Mouse (Mus musculus) E14TG2a.4 (cell line): ENCODE data around the gene Hps4.
"Not testable (repeated sequence)": the region's sequence is repeated elsewhere in the genome, so short reads cannot be mapped to it uniquely, and the experiment has no call there.

Experiments used
- H3K27me3 ChIP-seq: 2 replicates; pipeline ENCODE4 v1.6.1; 2014; ENCODE audit warnings: low read length, control low read depth; ENCODE audit not compliant: insufficient read depth
- H3K36me3 ChIP-seq: 2 replicates; pipeline ENCODE4 v1.6.1; 2014; ENCODE audit warnings: low read length, control low read depth; ENCODE audit not compliant: insufficient read depth
- H3K4me1 ChIP-seq: replicated peaks from 2 replicates; pipeline ENCODE4 v1.6.1; 2014; ENCODE audit warnings: low read depth, low read length, control low read depth
- H3K4me3 ChIP-seq: replicated peaks from 2 replicates; pipeline ENCODE4 v1.5.1; 2014; ENCODE audit warnings: mild to moderate bottlenecking, low read length
- H3K9me3 ChIP-seq: 2 replicates; pipeline ENCODE4 v1.6.1; 2014; ENCODE audit warnings: low read length, control low read depth
- CTCF ChIP-seq: conservative IDR thresholded peaks from 2 replicates; pipeline ENCODE4 v1.5.1; 2014; ENCODE audit warnings: low read length
- NANOG ChIP-seq: IDR thresholded peaks from 2 replicates; pipeline ENCODE4 v1.6.1; 2014; ENCODE audit warnings: borderline replicate concordance, low read length, mixed read lengths
- POU5F1 ChIP-seq: IDR thresholded peaks from 2 replicates; pipeline ENCODE4 v1.6.1; 2014; ENCODE audit warnings: low read length, borderline replicate concordance

Hps4 gene

GRCm38 (mm10) chr5:112394779-112395443 is 52.0 kb downstream of the Hps4 start, which contains the start of gene Asphd2:
Gene Asphd2 (minus strand): TSS chr5:112394866.
- no peak for TF ChIP-seq CTCF
- TF ChIP-seq NANOG = no peak
- TF ChIP-seq POU5F1 = no peak
- Histone ChIP-seq H3K9me3 (no peaks in the 10 kb centered on the region), H3K36me3 (no peaks in the 10 kb centered on the region), H3K4me1 (peaks cover 41% of the 10 kb centered on the region), H3K4me3 (peak within 1 kb of the TSS; percentile 81), H3K27me3 (peaks cover 64% of the 10 kb centered on the region)

- peaks cover 36% of the 10 kb centered on the region for H3K4me1 ChIP-seq
- H3K27me3 ChIP-seq = peaks cover 56% of the 10 kb centered on the region
- no peak overlapping the region for H3K4me3 ChIP-seq
- no peaks in the 10 kb centered on the region for H3K9me3 ChIP-seq
- no peaks in the 10 kb centered on the region for H3K36me3 ChIP-seq
- TF ChIP-seq POU5F1 (no peak), CTCF (no peak), NANOG (no peak)
Observed at GRCm38 (mm10) chr5:112396066-112396465, 53.2 kb downstream of the Hps4 start.

GRCm38 (mm10) chr5:112399284-112399683 is 56.4 kb downstream of the Hps4 start:
- Histone ChIP-seq H3K4me3 (no peak overlapping the region), H3K9me3 (no peaks in the 10 kb centered on the region), H3K36me3 (no peaks in the 10 kb centered on the region), H3K4me1 (peaks cover 13% of the 10 kb centered on the region), H3K27me3 (peaks cover 23% of the 10 kb centered on the region)
- no peak for TF ChIP-seq CTCF
- TF ChIP-seq NANOG = no peak
- TF ChIP-seq POU5F1 = no peak

GRCm38 (mm10) chr5:112402437-112402836 is 59.6 kb downstream of the Hps4 start:
- peaks cover 5% of the 10 kb centered on the region; the same call in 1 of the 2 replicates for H3K27me3 ChIP-seq
- H3K9me3 ChIP-seq = no peaks in the 10 kb centered on the region
- H3K36me3 ChIP-seq = no peaks in the 10 kb centered on the region
- no peak overlapping the region for H3K4me3 ChIP-seq
- H3K4me1 ChIP-seq = no peaks in the 10 kb centered on the region
- no peak for TF ChIP-seq POU5F1
- TF ChIP-seq NANOG = no peak
- no peak for TF ChIP-seq CTCF

GRCm38 (mm10) chr5:112406017-112406416 is 63.1 kb downstream of the Hps4 start:
- H3K27me3 ChIP-seq = 0 out of 2 replicates have a peak, but pooled peaks cover 3% of the 10 kb centered on the region
- H3K9me3 ChIP-seq = no peaks in the 10 kb centered on the region
- peaks cover 3% of the 10 kb centered on the region for H3K4me1 ChIP-seq
- no peaks in the 10 kb centered on the region for H3K36me3 ChIP-seq
- TF ChIP-seq NANOG (no peak), CTCF (no peak), POU5F1 (no peak)
- no peak overlapping the region for H3K4me3 ChIP-seq

GRCm38 (mm10) chr5:112409274-112409673 is 66.4 kb downstream of the Hps4 start:
- TF ChIP-seq NANOG (no peak), CTCF (no peak), POU5F1 (no peak)
- no peaks in the 10 kb centered on the region; the same call in 1 of the 2 replicates for H3K9me3 ChIP-seq
- H3K27me3 ChIP-seq = peaks cover 5% of the 10 kb centered on the region; the same call in 1 of the 2 replicates
- no peak overlapping the region for H3K4me3 ChIP-seq
- peaks cover 18% of the 10 kb centered on the region for H3K4me1 ChIP-seq
- H3K36me3 ChIP-seq = no peaks in the 10 kb centered on the region

DNA sequence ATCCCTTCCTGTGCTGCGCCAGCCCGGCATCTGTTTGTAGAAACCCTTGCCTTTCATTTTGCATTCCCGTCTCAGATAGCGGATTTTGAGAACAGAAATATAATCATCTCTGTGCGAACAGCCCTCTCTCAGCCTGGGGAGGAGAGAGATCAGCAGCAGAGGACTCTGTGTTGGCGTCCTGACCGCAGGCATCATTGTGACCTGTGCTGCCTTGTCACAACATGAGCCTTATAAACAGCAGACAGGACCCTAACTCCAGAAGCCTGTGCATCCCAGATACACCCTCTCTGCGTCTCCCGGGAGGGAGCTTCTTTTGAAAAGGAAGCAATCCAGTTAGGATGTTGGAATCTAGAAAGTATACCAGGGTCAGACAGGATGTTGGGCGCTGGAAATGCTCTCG is 68.2 kb downstream of the Hps4 start:
- no peaks in the 10 kb centered on the region for H3K36me3 ChIP-seq
- no peak overlapping the region for H3K4me3 ChIP-seq
- no peak for TF ChIP-seq POU5F1
- TF ChIP-seq NANOG = no peak
- TF ChIP-seq CTCF = no peak
- H3K27me3 ChIP-seq = peaks cover 5% of the 10 kb centered on the region; the same call in 1 of the 2 replicates
- H3K9me3 ChIP-seq = no peaks in the 10 kb centered on the region; the same call in 1 of the 2 replicates
- peaks cover 18% of the 10 kb centered on the region for H3K4me1 ChIP-seq

DNA sequence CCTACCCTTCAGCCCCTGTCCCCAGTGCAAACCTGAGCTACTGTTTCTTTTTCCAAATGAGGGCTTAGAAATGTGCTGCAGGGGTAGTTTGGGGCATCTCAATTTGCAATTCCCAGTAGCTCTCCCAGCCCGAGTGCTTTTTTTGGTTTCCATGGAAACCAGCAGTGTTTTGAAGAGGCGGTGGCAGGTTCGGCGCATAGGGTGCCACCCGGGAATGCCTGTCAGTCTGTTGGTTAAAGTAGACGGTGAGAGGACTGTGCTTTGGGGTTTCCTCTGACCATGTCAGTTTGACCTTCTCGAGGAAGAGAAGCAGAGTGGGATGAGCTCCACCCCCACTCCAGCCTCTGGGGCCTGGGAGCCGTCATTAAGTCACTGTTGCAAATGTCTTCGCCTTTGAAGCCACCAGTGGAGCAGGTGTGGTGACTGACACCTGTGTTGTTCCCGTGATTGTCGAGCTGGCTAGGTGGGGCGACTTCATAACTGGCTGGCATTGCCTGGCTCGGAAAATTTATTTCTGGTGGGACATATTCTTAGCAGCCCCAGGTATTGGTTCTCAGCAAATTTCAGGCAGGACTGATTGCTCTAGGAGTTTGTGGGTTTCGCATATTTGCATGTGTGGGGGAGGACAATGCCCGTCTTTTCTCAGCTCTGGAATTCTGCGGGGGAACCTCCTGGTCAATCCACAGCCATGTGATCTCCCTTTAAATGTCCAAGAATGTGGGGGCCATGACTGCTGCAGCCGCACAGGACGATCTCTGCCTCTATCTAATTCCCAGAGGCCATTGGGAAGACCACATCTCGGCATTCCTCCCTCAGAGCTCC is 68.8 kb downstream of the Hps4 start:
- TF ChIP-seq POU5F1 (no peak), NANOG (no peak), CTCF (no peak)
- peak overlapping the region; percentile 7; the same call in 1 of the 2 replicates for H3K4me3 ChIP-seq

DNA sequence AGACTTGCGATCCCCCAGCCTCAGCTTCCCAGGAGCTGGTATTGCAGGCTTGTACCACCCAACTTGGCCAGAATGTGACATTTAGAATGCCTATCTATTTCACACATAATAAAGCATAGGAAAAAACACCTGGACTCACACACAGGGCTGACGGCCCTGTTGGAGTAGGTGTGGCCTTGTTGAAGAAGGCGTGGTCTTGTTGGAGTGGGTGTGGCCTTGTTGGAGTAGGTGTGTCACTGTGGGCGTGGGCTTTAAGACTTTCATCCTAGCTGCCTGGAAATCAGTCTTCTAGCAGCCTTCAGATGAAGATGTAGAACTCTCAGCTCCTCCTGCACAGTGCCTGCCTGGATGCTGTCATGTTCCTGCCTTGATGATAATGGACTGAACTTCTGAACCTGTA is 69.9 kb downstream of the Hps4 start:
- H3K4me3 ChIP-seq, H3K27me3 ChIP-seq: not testable (repeated sequence)
- peaks cover 18% of the 10 kb centered on the region for H3K4me1 ChIP-seq

More for the DNA sequence above, 68.8 kb downstream of the Hps4 start:
- Histone ChIP-seq H3K27me3 (peaks cover 5% of the 10 kb centered on the region; the same call in 1 of the 2 replicates), H3K9me3 (no peaks in the 10 kb centered on the region; the same call in 1 of the 2 replicates), H3K36me3 (no peaks in the 10 kb centered on the region), H3K4me1 (peaks cover 18% of the 10 kb centered on the region)

More for the DNA sequence above, 69.9 kb downstream of the Hps4 start:
- not testable (repeated sequence) for H3K36me3 ChIP-seq, H3K9me3 ChIP-seq
